Mouse (Mus musculus): ENCODE data around the gene Arsk. TPM values are rescaled to one million over a fixed set of nuclear protein-coding genes. Genes with fewer than 3 reads are reported as not detected.

The Arsk gene
- polyA plus RNA-seq, 1 experiment, result not detected

DNA sequence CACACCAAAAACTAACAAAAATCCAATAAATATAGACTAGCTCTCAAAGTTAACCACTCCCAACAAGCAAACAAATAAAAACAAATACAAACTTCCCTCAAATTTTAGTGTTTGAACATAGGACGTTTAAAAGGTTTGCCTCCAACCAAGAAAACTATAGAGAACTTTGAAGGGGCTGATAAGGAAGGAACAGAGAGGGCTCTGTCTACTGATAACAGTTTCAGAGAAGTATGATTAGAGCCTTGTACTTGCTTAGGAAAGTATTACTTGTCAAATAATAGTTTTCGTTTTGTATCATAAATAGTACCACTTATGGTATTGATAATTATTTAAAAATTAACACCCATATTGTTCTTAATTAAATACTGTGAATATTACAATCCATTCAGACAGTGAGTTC lies 83.9 kb downstream of the Arsk start:
- H3K27ac ChIP-seq (ENCODE audit: insufficient read depth, low read depth, low read length), result no peak overlapping the region
- H3K4me1 ChIP-seq (ENCODE audit: control insufficient read depth, insufficient read depth, low read length), result peaks cover 3% of the 10 kb centered on the region; the same call in 1 of the 2 replicates
- TF ChIP-seq CTCF (IDR thresholded peaks at IDR 0.05; ENCODE audit: insufficient read depth, low read depth, low read length), result no peak
- TF ChIP-seq POLR2A (IDR thresholded peaks at IDR 0.05; ENCODE audit: insufficient read depth, low read depth, low read length), result no peak
- H3K4me3 ChIP-seq (ENCODE audit: insufficient read depth, low read depth, low read length), result no peak overlapping the region
- WGBS, result 82% methylated on average over 2 of the region's 2 CpGs

Other genes starting within 250 kb of the Arsk start
- not detected in 2 replicates for gene Rhobtb3, start 154.7 kb downstream of the Arsk start, polyA plus RNA-seq (2012; ENCODE audit: insufficient read depth, insufficient read length, low replicate concordance, missing spikeins)
- gene Spata9, start 131.5 kb downstream of the Arsk start, polyA plus RNA-seq (2012; ENCODE audit: insufficient read depth, insufficient read length, low replicate concordance, missing spikeins), result not detected in 2 replicates
- gene Rfesd, start 79.9 kb downstream of the Arsk start, polyA plus RNA-seq (2012; ENCODE audit: insufficient read depth, insufficient read length, low replicate concordance, missing spikeins), result not detected in 2 replicates
- not detected in 2 replicates for gene Gpr150, start 41.7 kb downstream of the Arsk start, polyA plus RNA-seq (2012; ENCODE audit: insufficient read depth, insufficient read length, low replicate concordance, missing spikeins)
- gene Ttc37, start 74 bp upstream of the Arsk start, polyA plus RNA-seq (2012; ENCODE audit: insufficient read depth, insufficient read length, low replicate concordance, missing spikeins), result not detected in 2 replicates
- gene Fam81b, start 206.4 kb upstream of the Arsk start, polyA plus RNA-seq (2012; ENCODE audit: insufficient read depth, insufficient read length, low replicate concordance, missing spikeins), result not detected in 2 replicates

Measured in olfactory bulb, adult 2 months (tissue).